Mouse (Mus musculus) right cerebral cortex, adult 2 months (tissue): Measurements from ENCODE around the gene Alox12.

Experiments used
- DNase-seq, 2 experiments: peaks; one replicate each; pipeline ENCODE4 v3.0.0; 2021 to 2022; ENCODE audit warnings: low spot score in 2 of 2

The Alox12 gene

GRCm38 (mm10) chr11:70254931-70255531, at the start of gene Alox12:
Gene Alox12 (minus strand): TSS chr11:70255353.
- DNase-seq, result no peak

GRCm38 (mm10) chr11:70302293-70302692, 47.1 kb upstream of the Alox12 start:
- no peak for DNase-seq

- no peak for DNase-seq
These were observed 42.8 kb upstream of the Alox12 start for GRCm38 (mm10) chr11:70297836-70298454.

- DNase-seq, result no peak
These were observed 42.3 kb upstream of the Alox12 start for GRCm38 (mm10) chr11:70297405-70297804.

- DNase-seq, result peak in 1 of 2 experiments; percentile 17
These were observed 38.7 kb upstream of the Alox12 start for GRCm38 (mm10) chr11:70293881-70294280.

GRCm38 (mm10) chr11:70291235-70291634, 36.1 kb upstream of the Alox12 start:
- no peak for DNase-seq

- DNase-seq, result no peak
These were observed 34.1 kb upstream of the Alox12 start for GRCm38 (mm10) chr11:70289236-70289635.

- DNase-seq, result no peak
These were observed 32.9 kb upstream of the Alox12 start for GRCm38 (mm10) chr11:70288102-70288501.

- DNase-seq, result no peak
These were observed 30.5 kb upstream of the Alox12 start for GRCm38 (mm10) chr11:70285686-70286085.

- no peak for DNase-seq
These were observed 29.6 kb upstream of the Alox12 start for GRCm38 (mm10) chr11:70284757-70285156.

GRCm38 (mm10) chr11:70283666-70284065, 28.5 kb upstream of the Alox12 start:
- DNase-seq, result no peak

- DNase-seq, result no peak
These were observed 25.3 kb upstream of the Alox12 start for GRCm38 (mm10) chr11:70280441-70280840.

GRCm38 (mm10) chr11:70278961-70279360, 23.8 kb upstream of the Alox12 start:
- peak in 1 of 2 experiments; percentile 13 for DNase-seq

GRCm38 (mm10) chr11:70271641-70272040, 16.5 kb upstream of the Alox12 start:
- DNase-seq, result no peak

GRCm38 (mm10) chr11:70266405-70266804, 11.3 kb upstream of the Alox12 start:
- no peak for DNase-seq

GRCm38 (mm10) chr11:70265819-70266218, 10.7 kb upstream of the Alox12 start:
- no peak for DNase-seq

- DNase-seq, result no peak
These were observed 10.1 kb upstream of the Alox12 start for GRCm38 (mm10) chr11:70265252-70265651.

- DNase-seq, result no peak
These were observed 3.9 kb upstream of the Alox12 start for GRCm38 (mm10) chr11:70259035-70259434.

- no peak for DNase-seq
These were observed 816 bp downstream of the Alox12 start for GRCm38 (mm10) chr11:70254337-70254736.

GRCm38 (mm10) chr11:70251853-70252252, 3.3 kb downstream of the Alox12 start:
- DNase-seq, result no peak

GRCm38 (mm10) chr11:70250150-70250549, 5.0 kb downstream of the Alox12 start:
- no peak for DNase-seq

GRCm38 (mm10) chr11:70247136-70247845, 7.9 kb downstream of the Alox12 start:
- peak; percentile 57 to 81 for DNase-seq

GRCm38 (mm10) chr11:70242591-70242990, 12.6 kb downstream of the Alox12 start:
- DNase-seq, result no peak
